Mouse (Mus musculus) gastrocnemius, postnatal 10 days (tissue): ENCODE results near the gene Atp1b1. TPM values are rescaled to one million over a fixed set of nuclear protein-coding genes. Genes with fewer than 3 reads are reported as not detected.

Experiments used
- DNase-seq: peaks from one replicate; pipeline ENCODE4 v3.0.0; 2021; ENCODE audit warnings: mixed read lengths
- total RNA-seq, 2 experiments: library from RNA; stranded (reverse); gene quantifications; 2 replicates each; pipeline ENCODE4 v1.2.3; 2021

The Atp1b1 gene
- total RNA-seq, 2 experiments from 2014 or later: 118 to 124 TPM

- DNase-seq: no peak
Observed at GRCm38 (mm10) chr1:164440708-164441407, 17.3 kb downstream of the Atp1b1 start.

- no peak for DNase-seq
Observed at GRCm38 (mm10) chr1:164440230-164440629, 17.9 kb downstream of the Atp1b1 start.

DNA sequence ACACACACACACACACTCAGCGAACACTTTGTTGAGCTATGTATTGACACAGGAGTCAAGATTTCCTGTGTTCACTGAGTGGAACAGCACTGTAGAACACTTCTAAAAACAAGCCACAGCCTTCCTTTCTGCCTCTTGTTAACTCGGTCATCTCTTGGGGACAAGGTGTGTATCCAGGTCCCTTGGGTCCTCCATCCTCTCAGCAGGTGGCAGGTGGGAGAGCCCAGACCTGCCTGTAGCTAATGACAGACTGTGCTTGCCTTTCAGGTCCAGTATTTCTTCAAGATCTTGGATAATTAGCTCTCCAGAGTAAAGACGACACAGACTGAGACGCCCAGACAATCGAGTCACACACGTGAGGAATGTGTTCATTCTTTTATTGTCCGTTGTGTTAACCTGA, 21.4 kb downstream of the Atp1b1 start:
- DNase-seq: no peak

DNA sequence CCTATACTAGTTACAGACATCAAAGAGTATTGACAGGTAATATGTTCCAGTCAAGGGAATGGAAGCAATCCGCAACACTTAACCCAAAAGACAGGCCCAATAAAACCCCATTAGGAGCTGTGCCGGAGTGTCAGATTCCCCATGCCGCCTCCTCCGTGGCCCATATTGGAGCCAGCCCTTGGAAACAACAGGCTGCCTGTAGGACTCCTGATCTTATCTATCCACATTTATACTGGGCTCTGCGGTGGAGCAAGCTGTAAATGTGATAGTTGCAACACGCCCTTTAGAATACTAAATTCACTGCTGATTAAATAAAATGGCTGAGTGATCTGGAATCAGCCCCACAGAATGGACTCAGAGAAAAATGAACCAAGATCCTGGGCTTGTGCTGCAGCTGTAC, 24.1 kb downstream of the Atp1b1 start:
- DNase-seq: no peak

- DNase-seq: no peak
Observed at GRCm38 (mm10) chr1:164432649-164433048, 25.5 kb downstream of the Atp1b1 start.

DNA sequence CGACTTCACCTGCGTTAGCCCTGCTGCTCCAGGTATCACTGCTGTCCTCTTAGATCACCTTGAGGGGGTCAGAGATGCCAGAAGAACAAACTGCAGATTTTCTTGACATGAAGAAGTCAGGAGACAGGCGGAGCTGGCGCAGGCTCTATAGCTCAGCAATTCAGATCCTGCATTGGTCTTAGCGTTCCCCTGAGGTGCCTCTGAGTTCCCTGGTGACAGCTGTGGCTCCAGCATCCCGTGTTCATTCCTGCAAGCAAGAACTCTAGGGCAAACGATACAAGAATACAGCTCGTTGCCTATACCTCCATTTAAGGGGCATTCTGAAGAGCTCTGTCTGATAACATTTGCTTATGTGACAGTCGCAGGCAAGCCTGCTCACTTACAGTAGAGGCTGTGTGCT, 29.5 kb downstream of the Atp1b1 start:
- DNase-seq: no peak

DNA sequence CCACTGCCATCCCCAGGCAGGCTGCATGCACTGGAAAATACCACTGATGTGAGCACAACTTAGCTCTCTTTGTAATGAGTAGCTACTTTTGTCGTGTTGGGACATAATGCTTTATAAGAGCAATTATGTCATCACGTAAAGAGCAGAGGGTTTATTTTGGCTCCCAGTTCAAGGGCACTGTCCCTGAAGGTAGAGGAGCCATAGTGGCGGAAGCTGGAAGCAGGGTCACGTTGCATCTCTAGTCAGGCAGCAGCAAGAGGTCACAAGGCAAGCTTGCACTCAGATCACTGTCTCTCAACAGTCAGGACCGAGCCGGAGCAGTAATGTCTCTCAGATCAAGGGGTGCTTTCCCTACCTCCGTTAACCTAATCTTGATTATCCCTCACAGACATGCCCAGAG, 30.4 kb downstream of the Atp1b1 start:
- no peak for DNase-seq

GRCm38 (mm10) chr1:164426227-164426626, 31.9 kb downstream of the Atp1b1 start:
- DNase-seq: no peak

DNA sequence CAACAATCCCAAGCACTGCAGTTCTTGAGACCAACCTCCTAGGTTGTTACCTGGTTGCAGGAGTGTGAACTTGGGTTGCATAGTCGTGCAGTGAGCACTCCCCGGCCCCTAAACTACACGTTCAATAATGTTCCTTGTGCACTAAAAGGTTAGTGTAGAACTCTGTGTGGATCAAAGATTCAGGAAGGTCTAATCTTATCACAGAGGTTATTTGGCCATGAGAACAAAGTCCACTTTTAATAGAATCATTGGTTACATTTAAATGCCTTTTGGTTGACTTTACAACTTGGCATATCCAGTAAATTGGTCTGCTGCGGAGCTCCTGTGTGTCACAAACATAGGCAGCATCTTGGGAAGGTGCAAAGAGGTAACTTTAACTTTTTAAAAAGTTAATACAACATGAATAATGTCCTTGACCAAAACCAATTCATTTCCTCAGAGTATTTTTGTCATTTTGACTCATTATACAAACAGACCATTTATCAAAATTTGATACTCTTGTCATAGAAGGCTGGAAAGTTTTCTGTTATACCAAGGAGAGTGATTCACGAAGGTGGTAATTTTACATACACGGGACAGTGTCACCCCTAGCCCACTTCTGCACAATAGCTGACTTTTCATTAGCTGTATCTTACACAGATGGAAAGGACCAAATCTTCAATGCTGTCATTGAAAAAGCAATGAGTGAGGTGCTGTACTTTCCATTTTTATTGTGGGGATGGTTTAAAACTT, 37.4 kb downstream of the Atp1b1 start:
- no peak for DNase-seq

GRCm38 (mm10) chr1:164419401-164419800, 38.8 kb downstream of the Atp1b1 start:
- DNase-seq: no peak

DNA sequence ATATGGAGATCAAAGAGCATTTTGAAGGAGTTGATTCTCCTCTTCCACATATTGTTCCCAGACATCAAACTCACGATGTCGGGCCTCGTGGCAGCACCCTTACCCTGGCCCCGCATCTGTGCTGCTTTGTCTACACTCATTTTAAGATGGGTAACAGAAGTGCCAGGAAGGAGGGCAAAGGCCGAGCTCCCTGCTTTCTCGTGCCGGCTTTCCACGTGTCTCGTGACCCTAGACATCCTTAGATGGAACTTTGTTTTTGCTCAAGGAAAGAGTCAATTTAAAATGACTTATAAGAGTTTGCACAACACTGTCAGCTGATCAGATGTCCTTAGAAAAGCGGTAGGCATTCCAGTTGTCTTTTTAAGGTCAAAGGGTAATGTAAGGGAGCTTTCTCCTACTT, 39.8 kb downstream of the Atp1b1 start:
- no peak for DNase-seq

DNA sequence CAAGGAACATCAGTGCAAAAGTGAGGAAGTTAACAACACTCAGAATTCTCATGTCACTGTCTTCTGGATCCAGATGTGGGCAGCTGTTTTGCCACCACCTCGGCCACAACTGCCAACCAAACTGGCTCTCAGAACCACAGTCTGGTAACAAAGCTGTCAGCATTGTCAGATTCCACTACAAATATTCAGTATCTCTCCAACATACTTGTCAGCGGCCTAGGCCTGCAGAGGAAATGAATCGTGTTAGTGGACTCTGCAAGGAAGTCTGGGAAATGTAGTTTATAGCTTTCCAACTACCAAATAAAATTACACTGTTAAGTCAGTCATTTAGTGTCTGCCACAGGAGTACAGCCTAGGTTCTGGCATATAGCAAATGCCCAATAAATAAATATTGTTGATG, 40.6 kb downstream of the Atp1b1 start:
- DNase-seq: no peak

DNA sequence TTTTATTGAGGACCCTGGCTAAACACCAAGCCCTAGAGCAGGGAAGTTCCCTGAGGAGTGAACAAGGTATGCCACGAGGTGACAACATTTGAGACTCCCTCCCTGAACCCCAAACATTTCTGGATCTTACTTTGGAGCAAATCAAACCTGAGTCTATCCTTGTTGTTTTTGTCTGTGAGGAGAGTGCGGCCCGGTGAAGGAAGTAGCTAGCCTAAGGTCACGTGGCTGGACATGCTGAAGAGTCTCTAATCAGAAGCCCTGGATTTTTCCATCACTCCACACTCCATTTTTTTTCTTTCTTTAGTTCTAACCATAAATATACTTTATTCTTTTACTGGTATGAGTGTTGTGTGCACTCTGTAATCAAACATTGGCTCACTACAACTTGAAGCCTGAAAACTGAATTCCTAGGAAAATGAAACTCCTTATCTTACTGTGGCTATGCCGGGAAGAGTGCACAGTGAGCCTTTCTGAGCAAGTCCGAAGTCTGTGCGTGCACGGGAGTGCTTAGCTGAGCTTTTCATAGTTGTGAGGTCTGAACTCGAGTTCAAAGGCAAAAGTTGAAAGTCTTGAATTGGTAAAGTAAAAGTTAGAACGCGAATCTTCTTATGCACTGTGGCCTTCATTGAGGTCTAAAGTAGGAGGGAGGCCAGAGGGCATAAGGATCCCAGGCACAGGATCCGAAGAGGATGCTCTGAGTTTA, 41.3 kb downstream of the Atp1b1 start:
- no peak for DNase-seq

GRCm38 (mm10) chr1:164415347-164415751, 42.8 kb downstream of the Atp1b1 start:
- DNase-seq: no peak

GRCm38 (mm10) chr1:164413608-164414007, 44.5 kb downstream of the Atp1b1 start:
- DNase-seq: no peak

GRCm38 (mm10) chr1:164412906-164413305, 45.2 kb downstream of the Atp1b1 start:
- no peak for DNase-seq

GRCm38 (mm10) chr1:164411306-164411705, 46.8 kb downstream of the Atp1b1 start:
- no peak for DNase-seq

GRCm38 (mm10) chr1:164408655-164409054, 49.5 kb downstream of the Atp1b1 start:
- DNase-seq: no peak

GRCm38 (mm10) chr1:164406506-164406905, 51.6 kb downstream of the Atp1b1 start:
- DNase-seq: no peak

DNA sequence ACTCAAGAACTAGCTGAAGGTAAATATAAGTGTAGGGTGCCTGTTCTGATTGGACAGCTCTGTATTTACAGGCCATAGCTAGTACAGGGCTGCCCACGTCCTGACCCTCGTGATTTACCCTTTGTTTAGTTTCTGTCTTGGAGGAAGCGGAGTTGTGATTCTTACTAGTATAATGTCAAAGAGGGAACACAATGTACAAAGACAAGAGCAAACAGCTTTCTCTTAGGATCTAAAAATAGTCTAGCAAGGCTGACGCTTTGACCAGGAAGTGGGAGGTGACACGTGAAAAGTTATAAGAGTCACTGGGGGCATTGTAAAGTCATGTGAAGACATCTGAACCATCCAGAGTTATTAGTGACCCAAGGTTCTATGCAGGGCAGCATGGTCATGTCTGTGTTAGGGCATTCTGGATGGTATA, 52.8 kb downstream of the Atp1b1 start:
- DNase-seq: no peak

DNA sequence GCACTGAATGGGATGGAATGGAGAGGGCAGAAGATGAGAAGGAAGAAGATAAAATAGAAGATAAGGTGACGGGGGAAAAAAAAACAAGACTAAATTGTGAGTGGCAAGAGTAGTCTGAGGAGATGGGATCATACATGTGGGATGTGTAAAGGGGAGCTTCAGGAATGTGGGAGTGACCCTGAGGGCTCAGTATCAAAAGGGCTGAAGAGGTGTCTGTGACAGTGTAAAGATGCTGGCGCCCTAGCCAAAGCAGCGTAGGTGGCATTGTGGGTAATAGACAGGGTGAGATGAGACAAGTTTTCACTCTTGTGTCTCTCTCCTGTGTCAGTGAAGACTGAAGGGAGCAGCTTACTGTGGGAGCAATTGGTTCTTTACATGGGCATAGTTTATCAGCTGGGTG, 58.6 kb downstream of the Atp1b1 start:
- no peak for DNase-seq

DNA sequence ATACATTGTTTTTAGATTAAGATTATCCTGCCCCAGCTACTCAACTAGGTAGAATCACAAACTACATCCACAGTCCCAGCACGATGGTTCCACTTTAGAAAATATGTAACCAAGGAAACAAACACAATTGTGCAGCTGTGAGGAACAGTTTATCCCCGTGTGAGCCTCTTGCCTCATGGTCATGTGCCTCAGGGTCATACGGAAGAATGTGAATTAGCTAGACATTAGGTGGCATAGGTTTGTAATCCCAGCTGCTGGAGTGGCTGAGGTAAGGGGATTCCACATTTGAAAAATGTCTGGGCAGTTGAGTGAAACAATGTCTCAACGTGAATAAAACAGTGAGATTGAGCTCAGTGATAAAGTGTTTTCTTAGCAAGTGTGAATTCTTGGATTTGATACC, 60.5 kb downstream of the Atp1b1 start:
- DNase-seq: no peak

DNA sequence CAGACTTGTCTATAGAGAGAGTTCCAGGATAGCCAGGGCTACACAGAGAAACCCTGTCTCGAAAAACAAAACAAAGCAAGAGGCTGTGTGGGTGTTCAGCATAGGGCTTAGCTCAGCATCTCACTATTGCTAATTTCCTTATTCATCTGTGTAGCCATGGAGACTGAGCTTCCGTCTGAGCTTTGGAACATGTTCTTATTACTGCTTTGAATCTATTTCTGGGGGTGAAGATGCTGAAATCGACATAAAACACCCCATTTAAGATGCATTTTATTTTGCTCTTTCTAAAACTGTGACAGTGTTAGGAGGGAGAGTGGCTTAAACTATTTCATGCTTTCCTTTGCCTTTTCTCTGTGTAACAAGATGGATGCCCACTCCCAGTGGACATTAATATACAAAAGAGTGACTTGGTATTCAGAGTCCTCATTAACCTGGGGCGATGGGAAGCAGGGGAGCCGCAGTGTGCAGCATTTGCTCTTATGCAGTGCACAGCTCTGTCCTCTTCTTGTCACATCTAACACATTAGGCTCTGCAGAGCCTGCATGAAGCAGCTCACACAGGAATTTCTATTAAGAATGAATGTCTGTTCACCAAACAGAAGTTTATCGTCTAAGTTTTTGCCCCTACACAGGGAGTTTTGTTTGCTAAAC, 62.9 kb downstream of the Atp1b1 start:
- no peak for DNase-seq
